Mouse (Mus musculus): ENCODE measurements around the gene Atp13a5.

Gene Atp13a5

GRCm38 (mm10) chr16:29378458-29378857, at the start of gene Atp13a5:
TSS of gene Atp13a5 (minus strand) at chr16:29378732.
- DNase-seq (ENCODE audit: low spot score): no peak

GRCm38 (mm10) chr16:29414822-29415221, 36.3 kb upstream of the Atp13a5 start:
- no peak for DNase-seq (ENCODE audit: low spot score)

- DNase-seq (ENCODE audit: low spot score): no peak
Observed at GRCm38 (mm10) chr16:29407319-29407718, 28.8 kb upstream of the Atp13a5 start.

- DNase-seq (ENCODE audit: low spot score): no peak
Observed at GRCm38 (mm10) chr16:29399079-29399478, 20.5 kb upstream of the Atp13a5 start.

- no peak for DNase-seq (ENCODE audit: low spot score)
Observed at GRCm38 (mm10) chr16:29384781-29385180, 6.2 kb upstream of the Atp13a5 start.

- no peak for DNase-seq (ENCODE audit: low spot score)
Observed at GRCm38 (mm10) chr16:29374636-29375035, 3.9 kb downstream of the Atp13a5 start.

- DNase-seq (ENCODE audit: low spot score): peak; percentile 8
Observed at GRCm38 (mm10) chr16:29331351-29332044, 47.0 kb downstream of the Atp13a5 start.

GRCm38 (mm10) chr16:29330948-29331347, 47.6 kb downstream of the Atp13a5 start:
- no peak for DNase-seq (ENCODE audit: low spot score)

- no peak for DNase-seq (ENCODE audit: low spot score)
Observed at GRCm38 (mm10) chr16:29329213-29329612, 49.3 kb downstream of the Atp13a5 start.

GRCm38 (mm10) chr16:29327910-29328309, 50.6 kb downstream of the Atp13a5 start:
- DNase-seq (ENCODE audit: low spot score): no peak

GRCm38 (mm10) chr16:29325233-29325919, 53.2 kb downstream of the Atp13a5 start:
- no peak for DNase-seq (ENCODE audit: low spot score)

- DNase-seq (ENCODE audit: low spot score): no peak
Observed at GRCm38 (mm10) chr16:29320717-29321116, 57.8 kb downstream of the Atp13a5 start.

- no peak for DNase-seq (ENCODE audit: low spot score)
Observed at GRCm38 (mm10) chr16:29315391-29315790, 63.1 kb downstream of the Atp13a5 start.

- no peak for DNase-seq (ENCODE audit: low spot score)
Observed at GRCm38 (mm10) chr16:29314991-29315390, 63.5 kb downstream of the Atp13a5 start.

GRCm38 (mm10) chr16:29297555-29298021, 80.9 kb downstream of the Atp13a5 start:
- peak; percentile 11 for DNase-seq (ENCODE audit: low spot score)

- no peak for DNase-seq (ENCODE audit: low spot score)
Observed at GRCm38 (mm10) chr16:29280691-29281090, 97.8 kb downstream of the Atp13a5 start.

GRCm38 (mm10) chr16:29254325-29254724, 124.2 kb downstream of the Atp13a5 start:
- DNase-seq (ENCODE audit: low spot score): no peak

- DNase-seq (ENCODE audit: low spot score): no peak
Observed at GRCm38 (mm10) chr16:29235951-29236350, 142.6 kb downstream of the Atp13a5 start.

- no peak for DNase-seq (ENCODE audit: low spot score)
Observed at GRCm38 (mm10) chr16:29216395-29217295, 161.9 kb downstream of the Atp13a5 start.

- DNase-seq (ENCODE audit: low spot score): peak; percentile 69
Observed at GRCm38 (mm10) chr16:29209605-29210411, 168.7 kb downstream of the Atp13a5 start, which contains the start of gene Hrasls. TSS of gene Hrasls (plus strand) at chr16:29209695.

- no peak for DNase-seq (ENCODE audit: low spot score)
Observed at GRCm38 (mm10) chr16:29208841-29209240, 169.7 kb downstream of the Atp13a5 start.

All from embryo, embryonic 10.5 days (tissue).